Mouse (Mus musculus): Measurements from ENCODE around the gene Enho.

- TF ChIP-seq CTCF (IDR thresholded peaks at IDR 0.05; ENCODE audit: low read depth) (no peak), EP300 (IDR thresholded peaks at IDR 0.05; ENCODE audit: low read depth) (no peak)
Observed at GRCm38 (mm10) chr4:41610594-41610980, 29.5 kb downstream of the Enho start.
